8 mouse cellular contexts compared by ENCODE assay signal in genomic region chr13:78210029-78210747, GRCm38 (mm10). TPM values are rescaled to one million over a fixed set of nuclear protein-coding genes. Genes with fewer than 3 reads are reported as not detected.
A peak's percentile ranks its signal among the peaks of the same experiment; 100 is the strongest.
DNase-seq lines count a peak whose midpoint lies in the region; ATAC-seq lines count a peak whose summit lies in the region.

No protein-coding gene starts in this region.

- H3K4me3 ChIP-seq in forebrain, embryonic 16.5 days (replicated peaks; ENCODE audit: low read length) = peak overlapping the region; percentile 40
- H3K4me3 ChIP-seq in limb, embryonic 10.5 days = peak overlapping the region; percentile 49
- peak overlapping the region; percentile 38 for H3K4me3 ChIP-seq in neural tube, embryonic 11.5 days (ENCODE audit: low read depth, low read length)

- peak overlapping the region; percentile 75 for H3K4me2 ChIP-seq in forebrain, embryonic 16.5 days (ENCODE audit: low read length)
- peak overlapping the region; percentile 82 for H3K4me2 ChIP-seq in neural tube, embryonic 11.5 days (ENCODE audit: low read depth)

- peak overlapping the region; percentile 65 for H3K9ac ChIP-seq in forebrain, embryonic 16.5 days (replicated peaks; ENCODE audit: low read depth, low read length)
- H3K9ac ChIP-seq in neural tube, embryonic 11.5 days (ENCODE audit: low read length) = peak overlapping the region; percentile 63

- H3K36me3 ChIP-seq in forebrain, embryonic 16.5 days (ENCODE audit: control insufficient read depth, insufficient read depth) = no peaks in the 10 kb centered on the region
- H3K36me3 ChIP-seq in limb, embryonic 10.5 days = no peaks in the 10 kb centered on the region
- no peaks in the 10 kb centered on the region for H3K36me3 ChIP-seq in neural tube, embryonic 11.5 days (ENCODE audit: control insufficient read depth, insufficient read depth, low read length)

- H3K4me1 ChIP-seq in forebrain, embryonic 16.5 days (replicated peaks; ENCODE audit: control insufficient read depth, insufficient read depth, low read length) = peaks cover 24% of the 10 kb centered on the region
- peaks cover 52% of the 10 kb centered on the region for H3K4me1 ChIP-seq in limb, embryonic 10.5 days
- H3K4me1 ChIP-seq in neural tube, embryonic 11.5 days (ENCODE audit: control insufficient read depth, insufficient read depth, low read length) = peaks cover 36% of the 10 kb centered on the region

- H3K27me3 ChIP-seq in forebrain, embryonic 16.5 days (replicated peaks; ENCODE audit: control insufficient read depth, insufficient read depth, low read length) = peaks cover 8% of the 10 kb centered on the region; the same call in 1 of the 2 replicates
- H3K27me3 ChIP-seq in limb, embryonic 10.5 days (ENCODE audit: low read depth, poor library complexity, severe bottlenecking) = peaks cover 84% of the 10 kb centered on the region
- H3K27me3 ChIP-seq in neural tube, embryonic 11.5 days (ENCODE audit: control insufficient read depth, insufficient read depth, low read length) = no peaks in the 10 kb centered on the region

- H3K9me3 ChIP-seq in forebrain, embryonic 16.5 days (ENCODE audit: control insufficient read depth, low read length) = no peaks in the 10 kb centered on the region
- no peaks in the 10 kb centered on the region for H3K9me3 ChIP-seq in limb, embryonic 10.5 days (replicated peaks)
- no peaks in the 10 kb centered on the region for H3K9me3 ChIP-seq in neural tube, embryonic 11.5 days (ENCODE audit: control insufficient read depth, low read length)

- ATAC-seq in forebrain, embryonic 16.5 days = peak; percentile 45
- peak; percentile 41; the same call in 1 of the 2 replicates for ATAC-seq in neural tube, embryonic 11.5 days (ENCODE audit: insufficient read depth, low FRiP score, low TSS enrichment)

- WGBS in forebrain, embryonic 16.5 days = under 1% methylated on average over 38 of the region's 38 CpGs
- WGBS in limb, embryonic 10.5 days = 1% methylated on average over 38 of the region's 38 CpGs
- under 1% methylated on average over 38 of the region's 38 CpGs for WGBS in neural tube, embryonic 11.5 days

- H3K27ac ChIP-seq in forebrain, embryonic 16.5 days (ENCODE audit: low read length) = peak overlapping the region; percentile 82
- peak overlapping the region; percentile 61 for H3K27ac ChIP-seq in limb, embryonic 10.5 days
- no peak overlapping the region; the same call in 1 of the 2 replicates for H3K27ac ChIP-seq in neural tube, embryonic 11.5 days (ENCODE audit: low read depth, low read length)

- DNase-seq in right cerebral cortex, adult 18-20 months = peak; percentile 63
- no peak for DNase-seq in right cerebral cortex, postnatal 14 days
- DNase-seq in cerebellum, adult 9-10 months = peak; percentile 65
- peak; percentile 72 for DNase-seq in limb, embryonic 10.5 days (ENCODE audit: low spot score)
- DNase-seq in neural tube, embryonic 11.5 days (ENCODE audit: low spot score) = peak; percentile 72
- DNase-seq in gastrocnemius, postnatal 25 days = no peak
- DNase-seq in adipocyte (ENCODE audit: low spot score) = no peak

RNA-seq across cellular contexts. Expression of gene Nr2f1, which starts 10.6 kb away (rescaled TPM):
- polyA plus RNA-seq in forebrain, embryonic 16.5 days (2015; fragmentation: Nextera tagmentation; extraction: Ambion mirVana) = 70.2 and 71.1 TPM in 2 replicates
- polyA plus RNA-seq in limb, embryonic 10.5 days (2016; fragmentation: Nextera tagmentation; extraction: Ambion mirVana) = 18.2 and 19.6 TPM in 2 replicates
- 61.2 and 62.9 TPM in 2 replicates for polyA plus RNA-seq in neural tube, embryonic 11.5 days (2014; fragmentation: Nextera tagmentation; extraction: Ambion mirVana)
- under 1 TPM; 0.80 to 0.95 TPM for total RNA-seq in gastrocnemius, postnatal 25 days (2021)

Comparison
In these comparisons a context has a peak if more than half of its experiments do, and no peak if none do; other contexts are left out.
1. DNase-seq: peak in right cerebral cortex, adult 18-20 months (single experiment), cerebellum, adult 9-10 months (single experiment), limb, embryonic 10.5 days (single experiment) and neural tube, embryonic 11.5 days (single experiment); none in right cerebral cortex, postnatal 14 days (single experiment), gastrocnemius, postnatal 25 days (single experiment) and adipocyte (single experiment).
2. Peak in every context shown above with its lines, with median percentiles within 50 percentile points of each other: H3K4me3 ChIP-seq.